Mouse (Mus musculus): ENCODE results near the gene Pdss2.

DNA sequence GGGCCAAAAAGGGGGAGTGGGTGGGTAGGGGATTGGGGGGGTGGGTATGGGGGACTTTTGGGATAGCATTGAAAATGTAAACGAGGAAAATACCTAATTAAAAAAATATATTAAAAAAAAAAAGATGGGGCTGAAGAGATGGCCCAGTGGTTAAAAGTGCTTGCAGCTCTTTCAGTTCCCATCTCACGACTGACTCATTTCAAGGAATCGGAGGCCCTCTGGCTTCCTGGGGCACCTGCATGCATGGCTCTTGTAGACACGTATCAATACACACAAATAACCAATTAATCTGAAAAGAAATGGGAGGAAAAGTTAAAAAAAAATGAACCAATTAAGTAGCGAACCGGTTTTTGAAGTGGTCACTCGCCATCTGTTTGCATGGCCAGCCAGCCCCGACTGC is 155.5 kb downstream of the Pdss2 start:
- TF ChIP-seq POLR2A (IDR thresholded peaks at IDR 0.05; ENCODE audit: extremely low read depth, insufficient read depth, low read length) (no peak), CTCF (IDR thresholded peaks at IDR 0.05; ENCODE audit: low read depth, low read length) (no peak)

Data from liver, adult 2 months (tissue).